Mouse (Mus musculus) ES-E14 (cell line): ENCODE measurements around the gene Myo15.

Source experiments
- CHD2 ChIP-seq: IDR thresholded peaks from 2 replicates; pipeline ENCODE4 v1.6.1; 2014; ENCODE audit warnings: mild to moderate bottlenecking, low read depth, low read length, inconsistent platforms
- HCFC1 ChIP-seq: IDR thresholded peaks from 2 replicates; pipeline ENCODE4 v1.6.1; 2012; ENCODE audit warnings: low read length, inconsistent platforms, borderline replicate concordance; ENCODE audit not compliant: insufficient read depth
- MAFK ChIP-seq: IDR thresholded peaks from 2 replicates; pipeline ENCODE4 v1.6.1; 2014; ENCODE audit warnings: mild to moderate bottlenecking, low read depth, low read length, inconsistent platforms; ENCODE audit not compliant: insufficient read depth
- ZC3H11A ChIP-seq: IDR thresholded peaks from 2 replicates; pipeline ENCODE4 v1.6.1; 2012; ENCODE audit warnings: low read depth, mild to moderate bottlenecking, inconsistent platforms, low read length, borderline replicate concordance

- TF ChIP-seq MAFK (no peak), ZC3H11A (no peak), CHD2 (no peak), HCFC1 (no peak)
Measured at GRCm38 (mm10) chr11:60514941-60515340, 45.8 kb downstream of the Myo15 start.
